Mouse (Mus musculus) MEL (cell line): ENCODE measurements at regions not wholly inside any gene's neighbourhood (a gene's known extent, or its start where the extent isn't known, plus 50 kb on each side); places are given as distances from the start of the nearest gene placed in this dataset.

Experiments
- DNase-seq: peaks from one replicate; pipeline ENCODE4 v3.0.0; 2011; ENCODE audit warnings: low read depth, low spot score
- H3K27ac ChIP-seq: 2 replicates; pipeline ENCODE4 v1.5.1; 2012; ENCODE audit warnings: low read depth, mild to moderate bottlenecking, control low read depth, low read length, moderate library complexity; ENCODE audit not compliant: control insufficient read depth
- H3K27me3 ChIP-seq, 2 experiments: fragments of 150-350 bp in 1 of 2; sonication (generic) in 1 of 2; 2 replicates each; pipeline ENCODE4 v1.6.1; 2012; ENCODE audit warnings: low read length in 2 of 2, mild to moderate bottlenecking in 2 of 2, improper control_type of control experiment in 1 of 2, moderate library complexity in 1 of 2; ENCODE audit not compliant: insufficient read depth in 2 of 2, control insufficient read depth in 1 of 2
- H3K36me3 ChIP-seq, 2 experiments: 2 replicates each; pipeline ENCODE4 v1.6.1; 2012 to 2014; ENCODE audit warnings: low read length in 2 of 2, improper control_type of control experiment in 1 of 2, inconsistent platforms in 1 of 2, mild to moderate bottlenecking in 1 of 2; ENCODE audit not compliant: insufficient read depth in 2 of 2, control insufficient read depth in 1 of 2
- H3K4me1 ChIP-seq, 2 experiments: fragments of 150-350 bp in 1 of 2; sonication (generic) in 1 of 2; 2 replicates each; pipeline ENCODE4 v1.6.1; 2012; ENCODE audit warnings: low read length in 2 of 2, improper control_type of control experiment in 1 of 2, mild to moderate bottlenecking in 1 of 2; ENCODE audit not compliant: insufficient read depth in 2 of 2, control insufficient read depth in 1 of 2
- H3K4me3 ChIP-seq, 2 experiments: fragments of 150-350 bp in 1 of 2; sonication (generic) in 1 of 2; 2 replicates each; pipeline ENCODE4 v1.5.1; 2012; ENCODE audit warnings: low read depth in 2 of 2, low read length in 2 of 2, mild to moderate bottlenecking in 2 of 2, moderate library complexity in 2 of 2, control low read depth in 1 of 2, improper control_type of control experiment in 1 of 2; ENCODE audit not compliant: control insufficient read depth in 1 of 2, insufficient read depth in 1 of 2
- H3K79me2 ChIP-seq: 2 replicates; pipeline ENCODE4 v1.6.1; 2012; ENCODE audit warnings: mild to moderate bottlenecking, low read length, moderate library complexity; ENCODE audit not compliant: control insufficient read depth, poor library complexity, insufficient read depth
- H3K9ac ChIP-seq: 2 replicates; pipeline ENCODE4 v1.6.1; 2012; ENCODE audit warnings: low read depth, mild to moderate bottlenecking, control low read depth, low read length, moderate library complexity; ENCODE audit not compliant: control insufficient read depth, poor library complexity, severe bottlenecking
- H3K9me3 ChIP-seq: fragments of 150-350 bp; sonication (generic); replicated peaks from 2 replicates; pipeline ENCODE4 v1.6.1; 2012; ENCODE audit warnings: mild to moderate bottlenecking, low read length, improper control_type of control experiment, moderate library complexity; ENCODE audit not compliant: insufficient read depth
- BHLHE40 ChIP-seq: IDR thresholded peaks from 2 replicates; pipeline ENCODE4 v1.6.1; 2012; ENCODE audit warnings: low read depth, mild to moderate bottlenecking, inconsistent platforms, low read length, improper control_type of control experiment, borderline replicate concordance
- CTCF ChIP-seq, 3 experiments: IDR thresholded peaks in 2 of 3; conservative IDR thresholded peaks in 1 of 3; 2 replicates each; pipeline ENCODE4 v1.5.1; 2011 to 2012; ENCODE audit warnings: low read length in 3 of 3, low read depth in 2 of 3, mild to moderate bottlenecking in 2 of 3, improper control_type of control experiment in 1 of 3, inconsistent platforms in 1 of 3, mixed read lengths in 1 of 3, moderate library complexity in 1 of 3; ENCODE audit not compliant: control insufficient read depth in 1 of 3, insufficient read depth in 1 of 3, poor library complexity in 1 of 3, severe bottlenecking in 1 of 3
- ELF1 ChIP-seq: IDR thresholded peaks from 2 replicates; pipeline ENCODE4 v1.6.1; 2014; ENCODE audit warnings: low read depth, mild to moderate bottlenecking, inconsistent platforms, low read length, improper control_type of control experiment, moderate library complexity
- ETS1 ChIP-seq: IDR thresholded peaks from 2 replicates; pipeline ENCODE4 v1.6.1; 2012; ENCODE audit warnings: low read depth, mild to moderate bottlenecking, inconsistent platforms, low read length, improper control_type of control experiment, moderate library complexity
- GABPA ChIP-seq: IDR thresholded peaks from 2 replicates; pipeline ENCODE4 v1.6.1; 2012; ENCODE audit warnings: low read depth, mild to moderate bottlenecking, inconsistent platforms, low read length, improper control_type of control experiment, moderate library complexity
- GATA1 ChIP-seq: IDR thresholded peaks from 2 replicates; pipeline ENCODE4 v1.6.1; 2011; ENCODE audit warnings: low read depth, low read length, improper control_type of control experiment
- JUND ChIP-seq: IDR thresholded peaks from 2 replicates; pipeline ENCODE4 v1.6.1; 2011; ENCODE audit warnings: low read depth, mild to moderate bottlenecking, improper control_type of control experiment, low read length
- MAFK ChIP-seq: IDR thresholded peaks from 2 replicates; pipeline ENCODE4 v1.6.1; 2011; ENCODE audit warnings: low read depth, mild to moderate bottlenecking, low read length, improper control_type of control experiment, borderline replicate concordance
- MAX ChIP-seq: IDR thresholded peaks from 2 replicates; pipeline ENCODE4 v1.6.1; 2011; ENCODE audit warnings: low read length, improper control_type of control experiment
- MAZ ChIP-seq: IDR thresholded peaks from 2 replicates; pipeline ENCODE4 v1.6.1; 2012; ENCODE audit warnings: low read depth, mild to moderate bottlenecking, inconsistent platforms, low read length, improper control_type of control experiment
- MEF2A ChIP-seq: IDR thresholded peaks from 2 replicates; pipeline ENCODE4 v1.6.1; 2014; ENCODE audit warnings: low read depth, mild to moderate bottlenecking, inconsistent platforms, low read length, improper control_type of control experiment; ENCODE audit not compliant: poor library complexity, insufficient replicate concordance, severe bottlenecking; ENCODE audit errors: extremely low read depth
- MXI1 ChIP-seq: IDR thresholded peaks from 2 replicates; pipeline ENCODE4 v1.6.1; 2011; ENCODE audit warnings: mild to moderate bottlenecking, low read depth, low read length, improper control_type of control experiment
- MYB ChIP-seq: IDR thresholded peaks from 2 replicates; pipeline ENCODE4 v1.6.1; 2011; ENCODE audit warnings: mild to moderate bottlenecking, low read depth, low read length, improper control_type of control experiment
- MYC ChIP-seq: IDR thresholded peaks from 2 replicates; pipeline ENCODE4 v1.6.1; 2011; ENCODE audit warnings: low read depth, mild to moderate bottlenecking, low read length, improper control_type of control experiment, moderate library complexity
- NRF1 ChIP-seq: IDR thresholded peaks from 2 replicates; pipeline ENCODE4 v1.6.1; 2014; ENCODE audit warnings: low read depth, mild to moderate bottlenecking, inconsistent platforms, low read length, improper control_type of control experiment, moderate library complexity; ENCODE audit not compliant: poor library complexity, insufficient read depth, severe bottlenecking
- POLR2AphosphoS5 ChIP-seq: IDR thresholded peaks from 2 replicates; pipeline ENCODE4 v1.6.1; 2012; ENCODE audit warnings: low read depth, borderline replicate concordance, mild to moderate bottlenecking, inconsistent platforms, low read length, moderate library complexity, mixed read lengths
- RAD21 ChIP-seq: IDR thresholded peaks from 2 replicates; pipeline ENCODE4 v1.6.1; 2011; ENCODE audit warnings: mild to moderate bottlenecking, low read depth, low read length, improper control_type of control experiment
- RCOR1 ChIP-seq: IDR thresholded peaks from 2 replicates; pipeline ENCODE4 v1.6.1; 2012; ENCODE audit warnings: low read depth, mild to moderate bottlenecking, inconsistent platforms, low read length, improper control_type of control experiment
- SIN3A ChIP-seq: IDR thresholded peaks from 2 replicates; pipeline ENCODE4 v1.6.1; 2012; ENCODE audit warnings: low read length, improper control_type of control experiment, inconsistent platforms
- SMC3 ChIP-seq: IDR thresholded peaks from 2 replicates; pipeline ENCODE4 v1.6.1; 2011; ENCODE audit warnings: low read depth, low read length, improper control_type of control experiment
- TCF12 ChIP-seq: IDR thresholded peaks from 2 replicates; pipeline ENCODE4 v1.6.1; 2014; ENCODE audit warnings: low read depth, mild to moderate bottlenecking, inconsistent platforms, low read length, improper control_type of control experiment, moderate library complexity
- USF2 ChIP-seq, 2 experiments: IDR thresholded peaks; 2 replicates each; pipeline ENCODE4 v1.6.1; 2011 to 2012; ENCODE audit warnings: improper control_type of control experiment in 2 of 2, low read length in 2 of 2, borderline replicate concordance in 1 of 2, inconsistent platforms in 1 of 2, low read depth in 1 of 2, mild to moderate bottlenecking in 1 of 2; ENCODE audit not compliant: insufficient read depth in 1 of 2
- ZMIZ1 ChIP-seq: IDR thresholded peaks from 2 replicates; pipeline ENCODE4 v1.6.1; 2012; ENCODE audit warnings: low read depth, mild to moderate bottlenecking, inconsistent platforms, low read length, improper control_type of control experiment, moderate library complexity
- ZNF384 ChIP-seq: IDR thresholded peaks from 2 replicates; pipeline ENCODE4 v1.6.1; 2012; ENCODE audit warnings: low read depth, mild to moderate bottlenecking, inconsistent platforms, low read length, improper control_type of control experiment

- TF ChIP-seq ZMIZ1, result no peak
- no peak for TF ChIP-seq MYC
- no peak for TF ChIP-seq SIN3A
- no peak for TF ChIP-seq CTCF (IDR thresholded peaks at IDR 0.05 in 2 of 3, conservative IDR thresholded peaks at IDR 0.05 in 1 of 3; ENCODE audit: control insufficient read depth in 1 of 3, insufficient read depth in 1 of 3, low read depth in 2 of 3, low read length in 3 of 3, poor library complexity in 1 of 3, severe bottlenecking in 1 of 3)
- no peak for TF ChIP-seq BHLHE40
- no peak for TF ChIP-seq MEF2A
- no peak for TF ChIP-seq MAX
- no peak for TF ChIP-seq MAFK
- no peak for TF ChIP-seq ZNF384
- no peak for TF ChIP-seq MAZ
- TF ChIP-seq JUND, result no peak
- H3K9ac ChIP-seq, result no peak overlapping the region
- H3K27ac ChIP-seq, result no peak overlapping the region
- H3K9me3 ChIP-seq, result no peaks in the 10 kb centered on the region
- no peak overlapping the region for H3K4me3 ChIP-seq
- no peaks in the 10 kb centered on the region for H3K4me1 ChIP-seq
- DNase-seq, result no peak
- no peaks in the 10 kb centered on the region for H3K27me3 ChIP-seq
- no peaks in the 10 kb centered on the region for H3K79me2 ChIP-seq
- H3K36me3 ChIP-seq, result no peaks in the 10 kb centered on the region
These were observed 285.6 kb downstream of the Kcns3 start for GRCm38 (mm10) chr12:10865294-10865693.

- Histone ChIP-seq H3K9me3 (no peaks in the 10 kb centered on the region), H3K4me3 (no peak overlapping the region), H3K27me3 (no peaks in the 10 kb centered on the region), H3K9ac (no peak overlapping the region), H3K79me2 (no peaks in the 10 kb centered on the region), H3K27ac (no peak overlapping the region), H3K4me1 (no peaks in the 10 kb centered on the region), H3K36me3 (no peaks in the 10 kb centered on the region)
- no peak for TF ChIP-seq ZMIZ1
- no peak for TF ChIP-seq MEF2A
- TF ChIP-seq ZNF384, result no peak
- TF ChIP-seq MYC, result no peak
- TF ChIP-seq SMC3, result no peak
- no peak for TF ChIP-seq GABPA
- TF ChIP-seq POLR2AphosphoS5, result no peak
- no peak for TF ChIP-seq CTCF (IDR thresholded peaks at IDR 0.05 in 2 of 3, conservative IDR thresholded peaks at IDR 0.05 in 1 of 3; ENCODE audit: control insufficient read depth in 1 of 3, insufficient read depth in 1 of 3, low read depth in 2 of 3, low read length in 3 of 3, poor library complexity in 1 of 3, severe bottlenecking in 1 of 3)
- no peak for TF ChIP-seq MYB
- no peak for TF ChIP-seq ETS1
- TF ChIP-seq ELF1, result no peak
- TF ChIP-seq MXI1, result no peak
- TF ChIP-seq RCOR1, result no peak
- TF ChIP-seq RAD21, result no peak
- no peak for TF ChIP-seq TCF12
- no peak for TF ChIP-seq USF2 (IDR thresholded peaks at IDR 0.05; ENCODE audit: borderline replicate concordance in 1 of 2, insufficient read depth in 1 of 2, low read depth in 1 of 2, low read length in 2 of 2)
- TF ChIP-seq GATA1, result no peak
- TF ChIP-seq NRF1, result no peak
- no peak for TF ChIP-seq MAX
- TF ChIP-seq MAZ, result no peak
- DNase-seq, result no peak
These were observed 330.5 kb downstream of the Kcns3 start for GRCm38 (mm10) chr12:10820335-10820734.
